Mouse (Mus musculus): ENCODE measurements at regions not wholly inside any gene's neighbourhood (a gene's known extent, or its start where the extent isn't known, plus 50 kb on each side); places are given as distances from the start of the nearest gene placed in this dataset.

GRCm38 (mm10) chr11:111577883-111578282, 511.9 kb downstream of the Kcnj2 start:
- Histone ChIP-seq H3K27ac (no peak overlapping the region), H3K4me3 (no peak overlapping the region)
- DNase-seq (ENCODE audit: low spot score in 2 of 2) = no peak
- TF ChIP-seq CTCF (conservative IDR thresholded peaks at IDR 0.05) = no peak

- TF ChIP-seq CTCF (conservative IDR thresholded peaks at IDR 0.05) = no peak
- Histone ChIP-seq H3K27ac (no peak overlapping the region), H3K4me3 (no peak overlapping the region)
- DNase-seq (ENCODE audit: low spot score in 2 of 2) = no peak
Observed at GRCm38 (mm10) chr11:111582980-111583379, 517.0 kb downstream of the Kcnj2 start.

- no peak overlapping the region for H3K27ac ChIP-seq
- no peak for TF ChIP-seq CTCF (conservative IDR thresholded peaks at IDR 0.05)
- H3K4me3 ChIP-seq = no peak overlapping the region
- DNase-seq (ENCODE audit: low spot score in 2 of 2) = no peak
Observed at GRCm38 (mm10) chr11:111583606-111584005, 517.6 kb downstream of the Kcnj2 start.

GRCm38 (mm10) chr11:111599456-111599855, 533.5 kb downstream of the Kcnj2 start:
- Histone ChIP-seq H3K4me3 (no peak overlapping the region), H3K27ac (no peak overlapping the region)
- DNase-seq (ENCODE audit: low spot score in 2 of 2) = no peak
- no peak for TF ChIP-seq CTCF (conservative IDR thresholded peaks at IDR 0.05)

- H3K4me3 ChIP-seq = no peak overlapping the region
- TF ChIP-seq CTCF (conservative IDR thresholded peaks at IDR 0.05) = no peak
- no peak for DNase-seq (ENCODE audit: low spot score in 2 of 2)
- no peak overlapping the region for H3K27ac ChIP-seq
Observed at GRCm38 (mm10) chr11:111605146-111605545, 539.2 kb downstream of the Kcnj2 start.

- Histone ChIP-seq H3K27ac (no peak overlapping the region), H3K4me3 (no peak overlapping the region)
- no peak for TF ChIP-seq CTCF (conservative IDR thresholded peaks at IDR 0.05)
- no peak for DNase-seq (ENCODE audit: low spot score in 2 of 2)
Observed at GRCm38 (mm10) chr11:111610522-111611015, 544.6 kb downstream of the Kcnj2 start.

- H3K27ac ChIP-seq = no peak overlapping the region
- no peak for TF ChIP-seq CTCF (conservative IDR thresholded peaks at IDR 0.05)
- H3K4me3 ChIP-seq = no peak overlapping the region
- no peak for DNase-seq (ENCODE audit: low spot score in 2 of 2)
Observed at GRCm38 (mm10) chr11:111643603-111644002, 577.6 kb downstream of the Kcnj2 start.

- Histone ChIP-seq H3K4me3 (no peak overlapping the region), H3K27ac (no peak overlapping the region)
- peak; percentile 92 for TF ChIP-seq CTCF (conservative IDR thresholded peaks at IDR 0.05)
- peak in 1 of 2 experiments; percentile 46 for DNase-seq (ENCODE audit: low spot score in 2 of 2)
Observed at GRCm38 (mm10) chr11:111652882-111653281, 586.9 kb downstream of the Kcnj2 start.

- no peak for TF ChIP-seq CTCF (conservative IDR thresholded peaks at IDR 0.05)
- Histone ChIP-seq H3K4me3 (no peak overlapping the region), H3K27ac (no peak overlapping the region)
- DNase-seq (ENCODE audit: low spot score in 2 of 2) = no peak
Observed at GRCm38 (mm10) chr11:111657778-111658177, 591.8 kb downstream of the Kcnj2 start.

GRCm38 (mm10) chr11:111658362-111659309, 592.7 kb downstream of the Kcnj2 start:
- TF ChIP-seq CTCF (conservative IDR thresholded peaks at IDR 0.05) = no peak
- DNase-seq (ENCODE audit: low spot score in 2 of 2) = no peak
- Histone ChIP-seq H3K27ac (no peak overlapping the region), H3K4me3 (no peak overlapping the region)

- Histone ChIP-seq H3K27ac (no peak overlapping the region), H3K4me3 (no peak overlapping the region)
- TF ChIP-seq CTCF (conservative IDR thresholded peaks at IDR 0.05) = no peak
Observed at GRCm38 (mm10) chr11:111663269-111663668, 597.3 kb downstream of the Kcnj2 start.

GRCm38 (mm10) chr11:111666336-111666735, 600.4 kb downstream of the Kcnj2 start:
- no peak for DNase-seq (ENCODE audit: low spot score in 2 of 2)
- no peak overlapping the region for H3K27ac ChIP-seq
- no peak overlapping the region for H3K4me3 ChIP-seq
- TF ChIP-seq CTCF (conservative IDR thresholded peaks at IDR 0.05) = no peak

More at GRCm38 (mm10) chr11:111663269-111663668, 597.3 kb downstream of the Kcnj2 start:
- no peak for DNase-seq (ENCODE audit: low spot score in 2 of 2)

- no peak for TF ChIP-seq CTCF (conservative IDR thresholded peaks at IDR 0.05)
- H3K4me3 ChIP-seq = no peak overlapping the region
- no peak overlapping the region for H3K27ac ChIP-seq
- DNase-seq (ENCODE audit: low spot score in 2 of 2) = no peak
Observed at GRCm38 (mm10) chr11:111671865-111672264, 605.9 kb downstream of the Kcnj2 start.

- Histone ChIP-seq H3K27ac (no peak overlapping the region), H3K4me3 (no peak overlapping the region)
- DNase-seq (ENCODE audit: low spot score in 2 of 2) = no peak
- TF ChIP-seq CTCF (conservative IDR thresholded peaks at IDR 0.05) = no peak
Observed at GRCm38 (mm10) chr11:111675673-111676072, 609.7 kb downstream of the Kcnj2 start.

Data from layer of hippocampus, adult 2 months (tissue).